Mouse (Mus musculus): ENCODE measurements around the gene 1700024G13Rik. TPM values are rescaled to one million over a fixed set of nuclear protein-coding genes. Genes with fewer than 3 reads are reported as not detected.
"Not testable (repeated sequence)": the region's sequence is repeated elsewhere in the genome, so short reads cannot be mapped to it uniquely, and the experiment has no call there.

1700024G13Rik gene
- polyA plus RNA-seq, 1 experiment, result 0.54 TPM

GRCm38 (mm10) chr14:32380099-32380480 is 8.1 kb downstream of the 1700024G13Rik start:
- Histone ChIP-seq H3K4me3 (ENCODE audit: insufficient read depth, low read length) (no peak overlapping the region), H3K27ac (ENCODE audit: insufficient read depth, low read length) (no peak overlapping the region), H3K4me1 (ENCODE audit: control insufficient read depth, insufficient read depth, low read length) (no peaks in the 10 kb centered on the region)
- TF ChIP-seq POLR2A (IDR thresholded peaks at IDR 0.05; ENCODE audit: extremely low read depth, insufficient read depth, low read length) (no peak), CTCF (IDR thresholded peaks at IDR 0.05; ENCODE audit: extremely low read depth, insufficient read depth, low read length) (no peak)

- Histone ChIP-seq H3K4me3 (ENCODE audit: insufficient read depth, low read length) (no peak overlapping the region), H3K27ac (ENCODE audit: insufficient read depth, low read length) (no peak overlapping the region), H3K4me1 (ENCODE audit: control insufficient read depth, insufficient read depth, low read length) (no peaks in the 10 kb centered on the region)
- no peak for TF ChIP-seq CTCF (IDR thresholded peaks at IDR 0.05; ENCODE audit: extremely low read depth, insufficient read depth, low read length)
- no peak for TF ChIP-seq POLR2A (IDR thresholded peaks at IDR 0.05; ENCODE audit: extremely low read depth, insufficient read depth, low read length)
Observed at GRCm38 (mm10) chr14:32379395-32380098, 8.6 kb downstream of the 1700024G13Rik start.

DNA sequence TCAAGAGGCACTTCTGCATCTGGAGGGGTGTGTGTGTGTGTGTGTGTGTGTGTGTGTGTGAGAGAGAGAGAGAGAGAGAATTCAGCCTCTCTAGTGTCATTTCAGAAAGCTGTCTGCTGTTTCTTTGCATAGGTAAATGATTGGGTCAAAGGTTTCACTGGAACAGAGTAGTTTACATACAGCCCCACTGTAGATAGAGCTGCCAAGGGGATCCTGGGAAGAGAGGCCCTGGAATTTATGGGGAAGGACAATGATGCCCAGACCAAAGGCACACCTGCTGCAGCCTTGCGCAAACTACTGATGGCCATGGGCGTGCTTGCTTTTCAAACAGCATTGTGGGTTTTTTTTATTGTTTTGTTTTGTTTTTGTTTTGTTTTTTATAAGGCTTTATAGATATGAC is 15.7 kb downstream of the 1700024G13Rik start:
- no peak overlapping the region for H3K4me3 ChIP-seq (ENCODE audit: insufficient read depth, low read length)
- H3K27ac ChIP-seq (ENCODE audit: insufficient read depth, low read length), result no peak overlapping the region
- no peak for TF ChIP-seq CTCF (IDR thresholded peaks at IDR 0.05; ENCODE audit: extremely low read depth, insufficient read depth, low read length)
- TF ChIP-seq POLR2A (IDR thresholded peaks at IDR 0.05; ENCODE audit: extremely low read depth, insufficient read depth, low read length), result no peak
- no peaks in the 10 kb centered on the region for H3K4me1 ChIP-seq (ENCODE audit: control insufficient read depth, insufficient read depth, low read length)

- Histone ChIP-seq H3K4me3 (ENCODE audit: insufficient read depth, low read length) (no peak overlapping the region), H3K27ac (ENCODE audit: insufficient read depth, low read length) (no peak overlapping the region), H3K4me1 (ENCODE audit: control insufficient read depth, insufficient read depth, low read length) (no peaks in the 10 kb centered on the region)
- no peak for TF ChIP-seq CTCF (IDR thresholded peaks at IDR 0.05; ENCODE audit: extremely low read depth, insufficient read depth, low read length)
- no peak for TF ChIP-seq POLR2A (IDR thresholded peaks at IDR 0.05; ENCODE audit: extremely low read depth, insufficient read depth, low read length)
Observed at GRCm38 (mm10) chr14:32369756-32370155, 18.4 kb downstream of the 1700024G13Rik start.

DNA sequence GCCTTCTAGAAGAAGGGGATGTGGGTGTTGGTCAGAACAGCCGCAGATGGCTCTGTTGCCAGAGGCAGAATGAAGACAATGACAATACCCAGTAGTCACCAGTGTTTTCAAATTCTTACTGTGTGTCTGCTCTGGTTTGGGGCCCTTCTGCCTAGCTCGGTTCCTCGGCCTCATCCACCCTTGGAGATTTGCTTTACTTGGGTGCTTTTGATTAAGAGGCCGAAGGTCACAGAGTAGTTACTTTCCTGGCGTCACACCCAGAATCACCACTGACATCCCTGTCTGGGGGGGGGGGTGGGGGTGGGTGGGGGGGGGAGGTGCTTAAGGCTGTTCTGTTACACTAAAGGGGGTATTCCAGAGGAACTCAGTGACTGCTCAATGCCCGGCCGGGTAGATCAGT is 23.8 kb downstream of the 1700024G13Rik start:
- no peak for TF ChIP-seq CTCF (IDR thresholded peaks at IDR 0.05; ENCODE audit: extremely low read depth, insufficient read depth, low read length)
- TF ChIP-seq POLR2A (IDR thresholded peaks at IDR 0.05; ENCODE audit: extremely low read depth, insufficient read depth, low read length), result no peak
- Histone ChIP-seq H3K27ac (ENCODE audit: insufficient read depth, low read length) (no peak overlapping the region), H3K4me3 (ENCODE audit: insufficient read depth, low read length) (no peak overlapping the region), H3K4me1 (ENCODE audit: control insufficient read depth, insufficient read depth, low read length) (no peaks in the 10 kb centered on the region)

GRCm38 (mm10) chr14:32351181-32351920 is 36.8 kb downstream of the 1700024G13Rik start:
- not testable (repeated sequence) for H3K4me3 ChIP-seq (ENCODE audit: insufficient read depth, low read length)

DNA sequence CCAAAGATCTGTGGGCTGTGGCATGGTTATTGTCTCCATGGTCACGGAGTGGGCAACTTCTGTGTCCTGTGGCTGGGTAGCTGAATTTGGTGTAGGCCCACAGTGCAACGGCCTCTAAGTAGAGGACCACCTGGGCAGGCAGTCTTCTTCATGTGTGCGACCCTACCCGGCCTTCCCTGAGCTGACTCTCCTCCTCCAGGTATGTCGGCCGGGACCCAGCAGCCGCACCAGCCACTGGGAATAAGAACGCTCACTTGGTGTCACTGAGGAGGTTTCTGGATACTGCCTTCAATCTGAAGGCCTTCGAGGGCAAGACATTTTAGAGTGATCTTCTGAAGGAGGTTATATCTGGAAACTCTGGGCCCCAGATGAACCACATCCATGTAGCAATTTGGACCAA is 40.9 kb downstream of the 1700024G13Rik start:
- Histone ChIP-seq H3K27ac (ENCODE audit: insufficient read depth, low read length) (no peak overlapping the region), H3K4me3 (ENCODE audit: insufficient read depth, low read length) (no peak overlapping the region), H3K4me1 (ENCODE audit: control insufficient read depth, insufficient read depth, low read length) (no peaks in the 10 kb centered on the region)
- no peak for TF ChIP-seq CTCF (IDR thresholded peaks at IDR 0.05; ENCODE audit: extremely low read depth, insufficient read depth, low read length)
- TF ChIP-seq POLR2A (IDR thresholded peaks at IDR 0.05; ENCODE audit: extremely low read depth, insufficient read depth, low read length), result no peak

More at GRCm38 (mm10) chr14:32351181-32351920, 36.8 kb downstream of the 1700024G13Rik start:
- H3K27ac ChIP-seq (ENCODE audit: insufficient read depth, low read length); H3K4me1 ChIP-seq (ENCODE audit: control insufficient read depth, insufficient read depth, low read length): not testable (repeated sequence)

DNA sequence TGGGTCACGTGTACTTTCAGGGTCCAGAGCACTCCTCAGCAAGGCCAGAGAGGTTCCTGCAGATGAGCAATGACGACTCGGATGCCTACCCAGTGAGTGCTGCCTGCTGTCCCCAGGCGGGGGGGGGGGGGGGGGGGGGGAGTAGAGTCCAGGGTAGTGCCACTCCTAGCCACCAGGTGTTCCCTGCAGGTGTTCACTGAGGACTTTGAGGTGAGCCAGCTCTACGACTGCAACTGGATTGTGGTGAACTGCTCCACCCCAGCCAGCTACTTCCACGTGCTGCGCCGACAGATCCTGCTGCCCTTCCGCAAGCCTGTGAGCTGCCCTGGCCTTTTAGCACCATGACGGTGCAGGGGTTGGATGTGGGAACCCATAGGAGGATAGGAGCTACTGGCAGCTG is 43.5 kb downstream of the 1700024G13Rik start:
- Histone ChIP-seq H3K27ac (ENCODE audit: insufficient read depth, low read length) (no peak overlapping the region), H3K4me3 (ENCODE audit: insufficient read depth, low read length) (no peak overlapping the region), H3K4me1 (ENCODE audit: control insufficient read depth, insufficient read depth, low read length) (no peaks in the 10 kb centered on the region)
- TF ChIP-seq POLR2A (IDR thresholded peaks at IDR 0.05; ENCODE audit: extremely low read depth, insufficient read depth, low read length) (no peak), CTCF (IDR thresholded peaks at IDR 0.05; ENCODE audit: extremely low read depth, insufficient read depth, low read length) (no peak)

DNA sequence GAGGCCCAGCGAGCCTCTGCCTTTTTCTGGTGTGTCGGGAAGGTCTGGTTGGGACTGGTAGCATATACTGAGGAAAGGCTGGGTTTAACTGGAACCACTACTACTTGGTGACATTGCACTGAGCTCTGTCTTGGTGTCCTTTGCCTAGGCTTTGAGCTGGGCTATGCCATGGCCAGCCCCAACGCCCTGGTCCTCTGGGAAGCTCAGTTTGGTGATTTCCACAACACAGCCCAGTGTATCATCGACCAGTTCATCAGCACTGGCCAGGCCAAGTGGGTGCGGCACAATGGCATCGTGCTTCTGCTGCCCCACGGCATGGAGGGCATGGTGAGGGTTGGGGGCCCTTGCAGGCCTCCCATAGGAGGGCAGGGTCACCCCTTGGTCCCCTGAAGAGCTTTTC is 44.0 kb downstream of the 1700024G13Rik start:
- no peak overlapping the region for H3K4me3 ChIP-seq (ENCODE audit: insufficient read depth, low read length)
- no peak overlapping the region for H3K27ac ChIP-seq (ENCODE audit: insufficient read depth, low read length)
- no peaks in the 10 kb centered on the region for H3K4me1 ChIP-seq (ENCODE audit: control insufficient read depth, insufficient read depth, low read length)
- TF ChIP-seq CTCF (IDR thresholded peaks at IDR 0.05; ENCODE audit: extremely low read depth, insufficient read depth, low read length) (no peak), POLR2A (IDR thresholded peaks at IDR 0.05; ENCODE audit: extremely low read depth, insufficient read depth, low read length) (no peak)

- TF ChIP-seq POLR2A (IDR thresholded peaks at IDR 0.05; ENCODE audit: extremely low read depth, insufficient read depth, low read length), result no peak
- H3K4me3 ChIP-seq (ENCODE audit: insufficient read depth, low read length), result no peak overlapping the region
- H3K4me1 ChIP-seq (ENCODE audit: control insufficient read depth, insufficient read depth, low read length), result no peaks in the 10 kb centered on the region
- H3K27ac ChIP-seq (ENCODE audit: insufficient read depth, low read length), result no peak overlapping the region
Observed at GRCm38 (mm10) chr14:32341823-32342222, 46.4 kb downstream of the 1700024G13Rik start.

Data from cortical plate, adult 2 months (tissue).